In genomic region chr15:87437611-87438010, GRCm38 (mm10) we compare ENCODE assay signal across 12 mouse cellular contexts.
"Had no signal": no experiment of that assay in that cellular context is flagged by ENCODE, and none has a peak within 500 bp of the region (broad histone marks: within the 10 kb centered on the region; RNA-seq: fewer than 3 reads in every experiment).

No protein-coding gene starts in this region.

- DNase-seq: forebrain, postnatal 0 days; gastrocnemius, postnatal 14 days; gastrocnemius, postnatal 36 days; heart, postnatal 10 days; heart, postnatal 4 days; kidney, adult 18-20 months; kidney, adult 8-10 months; kidney, postnatal 10 days; kidney, postnatal 25 days; kidney, postnatal 4 days; liver; liver, embryonic 13.5 days had no signal
